Mouse (Mus musculus): ENCODE measurements around the gene Pjvk. TPM values are rescaled to one million over a fixed set of nuclear protein-coding genes. Genes with fewer than 3 reads are reported as not detected.

The Pjvk gene
- total RNA-seq, 2 experiments from 2014 or later, result not detected

GRCm38 (mm10) chr2:76702751-76703150 is 54.5 kb downstream of the Pjvk start:
- ATAC-seq (replicated peaks; ENCODE audit: low FRiP score, low TSS enrichment, poor library complexity, severe bottlenecking), result no peak

- no peak for ATAC-seq (replicated peaks; ENCODE audit: low FRiP score, low TSS enrichment, poor library complexity, severe bottlenecking)
Observed at GRCm38 (mm10) chr2:76705655-76706054, 57.4 kb downstream of the Pjvk start.

Other genes starting within 250 kb of the Pjvk start
- not detected in 2 replicates for gene Osbpl6, start 242.0 kb upstream of the Pjvk start, total RNA-seq (2014; fragmentation: Nextera tagmentation)
- not detected in 2 replicates for gene Osbpl6, start 242.0 kb upstream of the Pjvk start, total RNA-seq (2017)
- gene Prkra, start 461 bp upstream of the Pjvk start, total RNA-seq (2014; fragmentation: Nextera tagmentation), result 27.0 and 31.1 TPM in 2 replicates
- 15.2 and 20.2 TPM in 2 replicates for gene Prkra, start 461 bp upstream of the Pjvk start, total RNA-seq (2017)
- 6.6 and 6.7 TPM in 2 replicates for gene Fkbp7, start 24.6 kb downstream of the Pjvk start, total RNA-seq (2014; fragmentation: Nextera tagmentation)
- gene Fkbp7, start 24.6 kb downstream of the Pjvk start, total RNA-seq (2017), result 8.6 and 13.0 TPM in 2 replicates
- gene Plekha3, start 26.8 kb downstream of the Pjvk start, total RNA-seq (2014; fragmentation: Nextera tagmentation), result 19.8 and 23.7 TPM in 2 replicates
- gene Plekha3, start 26.8 kb downstream of the Pjvk start, total RNA-seq (2017), result 20.4 and 21.8 TPM in 2 replicates